Mouse (Mus musculus): ENCODE measurements around the gene Arhgap11a. TPM values are rescaled to one million over a fixed set of nuclear protein-coding genes. Genes with fewer than 3 reads are reported as not detected.

Gene Arhgap11a
- polyA plus RNA-seq, 1 experiment from 2014 or later: 24.5 TPM

Other genes starting within 250 kb of the Arhgap11a start
- gene Grem1, start 90.0 kb downstream of the Arhgap11a start, polyA plus RNA-seq (2015; fragmentation: Nextera tagmentation; extraction: Ambion mirVana): 0.63 and 0.77 TPM in 2 replicates
- 188 and 212 TPM in 2 replicates for gene Scg5, start 19.5 kb downstream of the Arhgap11a start, polyA plus RNA-seq (2015; fragmentation: Nextera tagmentation; extraction: Ambion mirVana)
- gene Gjd2, start 165.0 kb upstream of the Arhgap11a start, polyA plus RNA-seq (2015; fragmentation: Nextera tagmentation; extraction: Ambion mirVana): 5.5 and 6.4 TPM in 2 replicates
- gene Actc1, start 204.9 kb upstream of the Arhgap11a start, polyA plus RNA-seq (2015; fragmentation: Nextera tagmentation; extraction: Ambion mirVana): 1.0 and 4.1 TPM in 2 replicates